Mouse (Mus musculus) CD4-positive, CD25-positive, alpha-beta regulatory T cell, adult 2 months (primary cell): ENCODE measurements around the gene Proser3.
A peak's percentile ranks its signal among the peaks of the same experiment; 100 is the strongest.
"Not testable (repeated sequence)": the region's sequence is repeated elsewhere in the genome, so short reads cannot be mapped to it uniquely, and the experiment has no call there.

Source experiments
- DNase-seq: peaks from one replicate; pipeline ENCODE4 v3.0.0-alpha.2; 2012; ENCODE audit warnings: low read depth, low spot score

The Proser3 gene

DNA sequence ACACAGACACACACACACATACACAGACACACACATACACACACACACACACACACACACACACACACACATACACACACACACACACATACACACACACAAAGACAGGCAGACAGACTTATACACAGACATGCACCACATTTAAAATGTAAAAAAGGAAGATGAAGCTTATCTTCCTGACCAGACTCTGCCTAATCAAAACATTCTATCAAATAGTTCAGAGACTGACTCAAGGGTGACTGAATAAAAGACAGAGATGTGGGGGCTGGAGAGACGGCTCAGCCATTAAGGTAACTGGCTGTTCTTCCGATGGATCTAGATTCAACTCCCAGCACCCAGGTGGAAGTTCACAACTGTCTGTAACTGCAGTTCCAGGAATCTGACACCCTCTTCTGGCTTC is 7.8 kb downstream of the Proser3 start:
- DNase-seq, result no peak

DNA sequence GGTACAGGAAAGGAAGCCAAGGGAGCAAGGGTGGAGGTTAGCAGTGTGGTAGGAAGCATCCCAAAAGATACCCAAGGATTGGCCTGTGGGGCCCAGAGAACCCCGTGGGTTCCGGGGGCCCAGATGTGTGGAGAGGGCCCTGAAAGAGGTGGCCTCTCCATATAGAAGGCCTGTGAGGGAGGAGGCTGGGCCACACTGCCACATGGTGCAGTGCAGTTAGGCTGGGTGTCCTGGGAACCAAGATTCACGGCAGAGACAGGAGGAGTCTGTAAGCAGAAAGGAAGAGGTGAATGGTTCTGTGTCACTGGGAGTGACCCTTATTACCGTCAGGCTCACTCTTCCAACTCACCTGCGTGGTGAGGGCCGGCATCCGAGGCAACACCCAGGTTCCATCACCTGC is 11.5 kb downstream of the Proser3 start:
- no peak for DNase-seq

GRCm38 (mm10) chr7:30534633-30535577 is 17.2 kb downstream of the Proser3 start, which contains the start of gene Arhgap33:
Arhgap33 (minus strand) TSS chr7:30535060.
- DNase-seq, result peak; percentile 97

GRCm38 (mm10) chr7:30533941-30534632 is 18.0 kb downstream of the Proser3 start:
- DNase-seq, result no peak

DNA sequence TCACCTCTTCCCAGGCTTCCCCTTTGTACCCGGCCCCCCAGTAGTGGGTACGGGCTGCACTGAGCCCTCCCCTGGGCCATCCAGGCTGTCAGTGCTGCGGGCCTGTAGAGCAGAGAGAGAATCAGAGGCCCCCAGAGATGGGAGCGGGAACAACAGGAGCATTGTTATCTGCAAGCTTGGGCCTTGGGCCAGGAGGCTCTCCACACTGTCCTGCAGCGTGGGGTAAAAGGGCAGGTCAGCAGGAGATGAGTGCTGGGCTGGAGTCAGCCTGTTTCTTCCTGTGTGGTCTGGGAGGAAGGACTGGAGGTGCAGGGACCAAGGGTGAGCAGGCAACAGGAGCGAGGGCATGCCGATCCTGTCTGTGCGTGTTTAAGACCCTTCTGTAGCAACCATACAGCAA is 19.2 kb downstream of the Proser3 start:
- no peak for DNase-seq

DNA sequence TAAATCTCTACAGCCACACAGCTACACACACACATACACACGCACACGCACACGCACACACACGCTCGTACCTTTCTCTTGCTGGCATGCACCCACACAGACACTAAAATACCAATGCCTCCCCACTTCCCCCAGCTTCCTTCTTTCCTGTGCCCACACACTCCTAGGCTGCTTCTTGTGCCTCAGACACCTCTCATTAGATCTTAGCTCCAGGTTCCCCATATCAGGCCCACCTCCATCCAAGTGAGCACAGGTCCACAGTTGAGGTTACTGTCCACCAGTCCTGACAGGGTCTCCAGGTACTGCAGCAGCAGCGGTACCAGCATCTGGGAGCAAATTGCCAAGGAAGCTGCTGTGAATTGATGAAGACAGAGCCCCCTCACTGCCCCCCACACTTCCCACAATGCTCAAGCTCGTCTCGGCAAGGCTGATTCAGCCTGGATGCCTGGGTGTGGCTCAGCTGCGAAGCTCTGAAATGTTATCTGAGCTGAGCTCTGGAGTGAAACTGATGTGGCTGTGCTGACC is 20.7 kb downstream of the Proser3 start:
- DNase-seq, result peak; percentile 29

DNA sequence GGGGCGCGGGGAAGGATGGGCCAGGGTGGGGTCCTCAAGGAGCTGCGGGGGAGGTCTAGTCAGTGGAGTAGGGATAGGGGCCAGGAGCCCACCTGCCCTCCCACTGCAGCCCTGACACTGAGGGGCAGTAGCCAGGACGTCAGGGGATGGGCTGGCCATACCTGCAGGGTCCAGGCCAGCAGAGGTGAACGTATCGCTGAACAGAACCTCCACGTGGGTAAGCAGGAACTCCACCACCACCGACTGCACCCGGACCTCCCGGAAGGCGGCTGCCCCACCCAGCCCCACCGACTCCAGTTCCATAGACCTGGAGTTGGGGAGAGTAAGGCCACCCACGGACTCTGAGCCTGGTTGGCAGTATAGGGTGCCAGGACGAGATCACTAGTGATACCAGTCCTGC is 25.1 kb downstream of the Proser3 start:
- DNase-seq, result no peak

DNA sequence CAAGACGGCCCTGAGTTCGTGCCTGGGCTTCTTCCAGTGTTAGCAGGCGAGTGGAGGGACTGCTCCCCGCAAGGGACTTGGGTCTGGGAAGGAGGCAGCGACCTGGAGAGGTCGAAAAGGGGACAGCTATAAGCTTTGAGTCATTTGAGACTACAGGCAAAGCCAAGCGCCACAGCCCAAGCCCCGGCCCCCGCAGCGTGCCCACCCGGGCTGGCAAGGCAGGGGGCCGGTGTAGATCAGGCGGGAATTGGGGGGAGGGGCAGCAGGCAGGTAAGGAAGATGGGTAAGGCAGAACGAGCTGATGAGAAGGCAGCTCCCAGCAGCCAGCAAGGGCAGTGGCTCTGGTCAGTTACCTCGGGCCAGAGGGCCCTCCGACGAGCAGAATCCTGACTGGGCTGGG is 25.7 kb downstream of the Proser3 start:
- no peak for DNase-seq

DNA sequence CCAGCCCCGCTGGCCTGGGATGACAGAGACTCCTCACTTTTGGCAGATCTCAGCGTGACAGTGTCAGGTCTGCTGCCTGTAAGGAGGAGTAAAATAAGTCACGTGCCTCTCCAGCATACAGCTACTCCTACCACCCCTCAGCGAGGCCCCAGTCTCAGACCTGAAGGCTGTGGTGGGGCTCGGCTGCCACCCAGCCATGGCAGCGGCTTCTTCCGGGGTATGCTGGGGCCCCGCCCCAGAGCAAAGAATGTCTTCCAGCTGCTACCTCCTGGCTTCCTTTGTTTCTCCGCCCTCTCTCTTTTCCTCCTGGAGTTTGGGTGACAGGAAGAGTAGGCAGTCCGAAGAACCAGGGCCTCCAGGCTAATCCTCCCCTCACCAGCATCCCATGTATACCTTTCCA is 26.1 kb downstream of the Proser3 start:
- DNase-seq, result no peak

DNA sequence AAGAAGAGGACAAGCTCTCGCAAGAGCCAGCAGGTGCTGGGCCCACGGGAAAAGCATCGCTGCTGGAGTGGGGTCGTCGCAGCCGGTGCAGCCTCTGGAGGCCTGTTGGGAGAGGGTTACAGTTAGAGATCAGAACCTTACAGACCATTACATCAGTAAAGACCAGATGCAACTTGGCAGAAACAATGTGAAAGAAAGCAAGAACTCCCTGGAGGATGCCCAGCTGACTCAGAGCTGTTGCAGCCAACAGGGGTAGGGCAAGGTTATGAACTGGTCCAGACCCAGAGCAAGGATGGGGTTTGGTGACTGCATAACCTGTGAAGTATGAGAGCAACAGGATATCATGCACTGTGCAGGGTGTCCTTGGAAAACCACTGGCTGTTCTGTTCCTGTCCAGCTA is 27.6 kb downstream of the Proser3 start:
- no peak for DNase-seq

- DNase-seq, result no peak
Observed at GRCm38 (mm10) chr7:30522871-30523270, 29.2 kb downstream of the Proser3 start.

DNA sequence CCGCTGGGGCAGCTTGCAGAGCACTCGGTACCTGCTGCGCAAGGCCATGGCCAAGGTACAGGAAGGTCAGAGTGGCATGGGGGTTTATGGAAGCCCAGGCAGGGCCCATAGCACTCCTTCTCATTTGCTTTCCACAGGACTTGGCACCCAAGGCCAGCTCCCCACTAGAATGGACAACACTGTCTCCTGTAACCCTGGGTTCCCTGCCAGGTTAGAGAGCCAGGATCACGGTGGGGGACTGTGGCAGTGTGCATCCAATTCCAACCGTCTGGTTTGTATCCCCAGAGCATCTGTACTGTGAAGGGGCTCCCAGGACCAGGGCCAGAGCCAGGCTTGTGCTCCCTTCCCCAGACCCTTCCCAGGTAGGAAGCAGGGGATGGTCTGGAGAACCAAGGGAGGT is 31.2 kb downstream of the Proser3 start:
- no peak for DNase-seq

DNA sequence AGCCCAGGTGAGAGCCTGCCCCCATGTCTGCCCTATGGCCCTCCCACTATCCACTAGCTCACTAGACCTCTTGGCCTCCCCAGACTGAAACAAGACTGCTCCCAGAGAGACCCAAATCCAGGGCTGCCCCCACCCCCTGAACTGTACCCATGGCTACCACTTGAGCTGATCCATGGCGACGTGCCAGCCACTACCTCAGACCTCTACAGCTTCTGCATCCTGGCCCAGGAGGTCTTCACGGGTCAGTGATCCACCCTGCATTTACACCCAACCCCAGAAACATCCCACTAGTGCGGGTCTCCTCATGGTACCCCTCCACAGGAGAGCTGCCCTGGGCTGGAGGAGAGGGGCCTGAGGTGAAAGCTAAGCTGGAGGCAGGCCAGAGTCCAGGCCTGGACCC is 31.7 kb downstream of the Proser3 start:
- no peak for DNase-seq

- DNase-seq, result peak; percentile 19
Observed at GRCm38 (mm10) chr7:30518325-30518724, 33.8 kb downstream of the Proser3 start.

- no peak for DNase-seq
Observed at GRCm38 (mm10) chr7:30515003-30515760, 36.9 kb downstream of the Proser3 start.

GRCm38 (mm10) chr7:30508061-30508460 is 44.0 kb downstream of the Proser3 start:
- no peak for DNase-seq

- DNase-seq, result not testable (repeated sequence)
Observed at GRCm38 (mm10) chr7:30501159-30501558, 50.9 kb downstream of the Proser3 start.

DNA sequence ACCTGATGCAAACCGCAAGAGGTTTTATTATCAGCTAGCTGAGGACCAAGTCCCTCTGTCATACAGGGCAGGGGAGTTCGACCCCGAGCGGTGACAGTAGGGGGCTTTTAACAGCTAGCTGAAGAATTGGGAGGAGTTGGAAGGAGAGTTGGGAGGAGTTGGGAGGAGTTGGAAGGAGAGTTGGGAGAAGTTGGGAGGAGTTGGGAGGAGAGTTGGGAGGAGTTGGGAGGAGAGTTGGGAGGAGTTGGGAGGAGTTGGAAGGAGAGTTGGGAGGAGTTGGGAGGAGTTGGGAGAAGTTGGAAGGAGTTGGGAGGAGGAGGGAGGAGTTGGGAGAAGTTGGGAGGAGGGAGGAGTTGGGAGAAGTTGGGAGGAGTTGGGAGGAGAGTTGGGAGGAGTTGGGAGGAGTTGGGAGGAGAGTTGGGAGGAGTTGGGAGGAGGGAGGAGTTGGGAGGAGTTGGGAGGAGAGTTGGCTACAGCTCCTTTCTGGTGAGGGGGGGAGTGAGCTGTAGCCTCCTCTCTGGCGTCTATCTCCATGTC is 56.5 kb downstream of the Proser3 start:
- DNase-seq, result not testable (repeated sequence)

DNA sequence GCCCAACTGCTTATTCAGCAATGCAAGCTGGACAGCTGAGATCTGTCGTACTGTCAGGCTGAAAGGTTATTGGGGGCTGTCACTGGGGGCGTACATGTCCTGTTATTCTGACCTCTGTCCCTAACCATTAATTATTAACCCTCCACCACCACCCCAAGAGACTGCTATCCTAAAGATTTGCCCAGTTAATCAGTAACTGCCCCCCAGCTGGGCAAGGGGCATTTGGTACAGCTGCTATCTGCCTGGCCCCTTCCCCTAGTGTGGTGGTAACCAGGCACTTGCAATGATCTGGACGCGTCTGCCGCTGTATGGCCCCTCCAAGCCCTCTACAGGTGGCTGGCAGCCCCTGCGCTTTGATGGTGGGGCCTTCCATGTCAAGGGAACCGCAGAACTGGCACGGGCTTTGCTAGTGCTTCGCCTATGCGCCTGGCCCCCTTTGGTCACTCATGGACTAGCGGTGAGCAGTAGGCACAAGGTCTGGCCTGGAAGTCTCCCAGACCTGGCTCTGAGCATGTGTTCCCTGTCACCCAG is 58.6 kb downstream of the Proser3 start, which contains the start of gene Prodh2:
Gene Prodh2 (plus strand): TSS at position 222 of the 531 bp plus-strand sequence.
- DNase-seq, result no peak

- peak; percentile 86 for DNase-seq
Observed at GRCm38 (mm10) chr7:30492765-30493164, 59.3 kb downstream of the Proser3 start.

DNA sequence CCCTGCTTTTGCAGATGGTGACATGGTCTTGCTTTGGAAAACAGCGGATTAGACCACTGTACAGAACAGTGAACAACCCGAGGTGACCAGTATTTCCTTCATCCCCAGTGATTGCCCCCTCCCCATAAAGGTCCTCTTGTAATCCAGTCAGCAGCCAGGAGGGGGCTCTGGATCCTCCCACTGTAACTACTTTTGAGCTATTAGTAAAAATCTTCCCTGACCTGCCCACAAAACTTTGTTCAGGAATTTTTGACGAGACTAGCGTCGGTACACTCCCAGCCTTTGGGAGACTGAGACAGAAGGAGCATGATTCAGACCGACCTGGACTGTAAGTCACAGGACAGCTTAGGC is 61.2 kb downstream of the Proser3 start:
- no peak for DNase-seq
